Mouse (Mus musculus): ENCODE data around the gene Iqcf4. TPM values are rescaled to one million over a fixed set of nuclear protein-coding genes. Genes with fewer than 3 reads are reported as not detected.

Iqcf4 gene
- polyA plus RNA-seq, 1 experiment from 2014 or later = not detected

- H3K4me1 ChIP-seq (replicated peaks) = no peaks in the 10 kb centered on the region
- H3K36me3 ChIP-seq (replicated peaks) = no peaks in the 10 kb centered on the region
- ATAC-seq (ENCODE audit: insufficient read depth) = no peak
- no peaks in the 10 kb centered on the region for H3K27me3 ChIP-seq
- no peaks in the 10 kb centered on the region for H3K9me3 ChIP-seq (replicated peaks)
- no peak overlapping the region for H3K9ac ChIP-seq
- WGBS (ENCODE audit: insufficient replicate concordance) = 66% methylated on average over 7 of the region's 7 CpGs
- no peak overlapping the region for H3K27ac ChIP-seq (replicated peaks)
- H3K4me3 ChIP-seq (replicated peaks) = no peak overlapping the region
- H3K4me2 ChIP-seq = no peak overlapping the region
Measured at GRCm38 (mm10) chr9:106580016-106580415, 9.2 kb upstream of the Iqcf4 start.

- Histone ChIP-seq H3K9ac (no peak overlapping the region), H3K36me3 (replicated peaks) (no peaks in the 10 kb centered on the region), H3K9me3 (replicated peaks) (no peaks in the 10 kb centered on the region), H3K27me3 (no peaks in the 10 kb centered on the region), H3K4me2 (no peak overlapping the region), H3K4me1 (replicated peaks) (no peaks in the 10 kb centered on the region), H3K27ac (replicated peaks) (no peak overlapping the region), H3K4me3 (replicated peaks) (no peak overlapping the region)
- WGBS (ENCODE audit: insufficient replicate concordance) = 58% methylated on average over 2 of the region's 2 CpGs
- ATAC-seq (ENCODE audit: insufficient read depth) = no peak
Measured at GRCm38 (mm10) chr9:106576112-106576511, 5.3 kb upstream of the Iqcf4 start.

GRCm38 (mm10) chr9:106573366-106573765 is 2.6 kb upstream of the Iqcf4 start:
- Histone ChIP-seq H3K4me1 (replicated peaks) (no peaks in the 10 kb centered on the region), H3K4me3 (replicated peaks) (no peak overlapping the region), H3K36me3 (replicated peaks) (no peaks in the 10 kb centered on the region), H3K27ac (replicated peaks) (no peak overlapping the region), H3K27me3 (no peaks in the 10 kb centered on the region), H3K9me3 (replicated peaks) (no peaks in the 10 kb centered on the region), H3K4me2 (no peak overlapping the region), H3K9ac (no peak overlapping the region)
- no peak for ATAC-seq (ENCODE audit: insufficient read depth)
- 69% methylated on average over 5 of the region's 5 CpGs for WGBS (ENCODE audit: insufficient replicate concordance)

- no peaks in the 10 kb centered on the region for H3K27me3 ChIP-seq
- H3K9me3 ChIP-seq (replicated peaks) = no peaks in the 10 kb centered on the region
- H3K4me1 ChIP-seq (replicated peaks) = no peaks in the 10 kb centered on the region
- H3K27ac ChIP-seq (replicated peaks) = no peak overlapping the region
- no peaks in the 10 kb centered on the region for H3K36me3 ChIP-seq (replicated peaks)
- no peak overlapping the region for H3K9ac ChIP-seq
- no peak for ATAC-seq (ENCODE audit: insufficient read depth)
- H3K4me3 ChIP-seq (replicated peaks) = no peak overlapping the region
- no peak overlapping the region for H3K4me2 ChIP-seq
- 49% methylated on average over 2 of the region's 2 CpGs for WGBS (ENCODE audit: insufficient replicate concordance)
Measured at GRCm38 (mm10) chr9:106572186-106572585, 1.4 kb upstream of the Iqcf4 start.

GRCm38 (mm10) chr9:106566437-106566836 is 4.4 kb downstream of the Iqcf4 start:
- H3K36me3 ChIP-seq (replicated peaks) = no peaks in the 10 kb centered on the region
- no peak overlapping the region for H3K4me3 ChIP-seq (replicated peaks)
- H3K27me3 ChIP-seq = no peaks in the 10 kb centered on the region
- ATAC-seq (ENCODE audit: insufficient read depth) = peak; percentile 49
- WGBS (ENCODE audit: insufficient replicate concordance) = 31% methylated on average over 11 of the region's 11 CpGs
- peak overlapping the region; percentile 18; the same call in 1 of the 2 replicates for H3K4me2 ChIP-seq
- H3K9me3 ChIP-seq (replicated peaks) = no peaks in the 10 kb centered on the region
- no peak overlapping the region for H3K27ac ChIP-seq (replicated peaks)
- H3K9ac ChIP-seq = no peak overlapping the region
- H3K4me1 ChIP-seq (replicated peaks) = no peaks in the 10 kb centered on the region

GRCm38 (mm10) chr9:106564025-106564424 is 6.8 kb downstream of the Iqcf4 start:
- ATAC-seq (ENCODE audit: insufficient read depth) = no peak
- Histone ChIP-seq H3K9me3 (replicated peaks) (no peaks in the 10 kb centered on the region), H3K36me3 (replicated peaks) (no peaks in the 10 kb centered on the region), H3K4me1 (replicated peaks) (no peaks in the 10 kb centered on the region), H3K27ac (replicated peaks) (no peak overlapping the region), H3K9ac (no peak overlapping the region), H3K27me3 (no peaks in the 10 kb centered on the region), H3K4me2 (no peak overlapping the region), H3K4me3 (replicated peaks) (no peak overlapping the region)
- WGBS (ENCODE audit: insufficient replicate concordance) = 58% methylated on average over 8 of the region's 8 CpGs

GRCm38 (mm10) chr9:106562291-106562690 is 8.5 kb downstream of the Iqcf4 start:
- Histone ChIP-seq H3K36me3 (replicated peaks) (no peaks in the 10 kb centered on the region), H3K27me3 (no peaks in the 10 kb centered on the region), H3K4me1 (replicated peaks) (no peaks in the 10 kb centered on the region), H3K9ac (no peak overlapping the region), H3K4me2 (no peak overlapping the region), H3K4me3 (replicated peaks) (no peak overlapping the region), H3K9me3 (replicated peaks) (no peaks in the 10 kb centered on the region), H3K27ac (replicated peaks) (no peak overlapping the region)
- no peak for ATAC-seq (ENCODE audit: insufficient read depth)
- WGBS (ENCODE audit: insufficient replicate concordance) = 68% methylated on average over 11 of the region's 11 CpGs

GRCm38 (mm10) chr9:106561531-106561930 is 9.3 kb downstream of the Iqcf4 start, which contains the start of gene Iqcf3:
Iqcf3 (minus strand) TSS chr9:106561631.
- 68% methylated on average over 5 of the region's 5 CpGs for WGBS (ENCODE audit: insufficient replicate concordance)
- Histone ChIP-seq H3K36me3 (replicated peaks) (no peaks in the 10 kb centered on the region), H3K9me3 (replicated peaks) (no peaks in the 10 kb centered on the region), H3K4me2 (no peak within 1 kb of the TSS), H3K27me3 (no peaks in the 10 kb centered on the region), H3K27ac (replicated peaks) (no peak within 1 kb of the TSS), H3K4me3 (replicated peaks) (no peak within 1 kb of the TSS), H3K9ac (no peak within 1 kb of the TSS), H3K4me1 (replicated peaks) (no peaks in the 10 kb centered on the region)
- ATAC-seq (ENCODE audit: insufficient read depth) = no peak

GRCm38 (mm10) chr9:106534975-106535374 is 35.8 kb downstream of the Iqcf4 start:
- 73% methylated on average over 11 of the region's 11 CpGs for WGBS (ENCODE audit: insufficient replicate concordance)
- ATAC-seq (ENCODE audit: insufficient read depth) = no peak
- no peak overlapping the region for H3K27ac ChIP-seq (replicated peaks)

GRCm38 (mm10) chr9:106534296-106534695 is 36.5 kb downstream of the Iqcf4 start:
- no peaks in the 10 kb centered on the region for H3K36me3 ChIP-seq (replicated peaks)
- H3K4me1 ChIP-seq (replicated peaks) = no peaks in the 10 kb centered on the region
- ATAC-seq (ENCODE audit: insufficient read depth) = no peak
- no peak overlapping the region for H3K4me3 ChIP-seq (replicated peaks)
- H3K4me2 ChIP-seq = no peak overlapping the region
- WGBS (ENCODE audit: insufficient replicate concordance) = 76% methylated on average over 7 of the region's 7 CpGs
- no peak overlapping the region for H3K27ac ChIP-seq (replicated peaks)
- no peaks in the 10 kb centered on the region for H3K9me3 ChIP-seq (replicated peaks)
- no peak overlapping the region for H3K9ac ChIP-seq
- no peaks in the 10 kb centered on the region for H3K27me3 ChIP-seq

More at GRCm38 (mm10) chr9:106534975-106535374, 35.8 kb downstream of the Iqcf4 start:
- Histone ChIP-seq H3K36me3 (replicated peaks) (no peaks in the 10 kb centered on the region), H3K4me1 (replicated peaks) (no peaks in the 10 kb centered on the region), H3K9me3 (replicated peaks) (no peaks in the 10 kb centered on the region), H3K9ac (no peak overlapping the region), H3K27me3 (no peaks in the 10 kb centered on the region), H3K4me3 (replicated peaks) (no peak overlapping the region), H3K4me2 (no peak overlapping the region)

- Histone ChIP-seq H3K27me3 (no peaks in the 10 kb centered on the region), H3K4me3 (replicated peaks) (no peak overlapping the region), H3K9me3 (replicated peaks) (no peaks in the 10 kb centered on the region), H3K9ac (no peak overlapping the region), H3K4me1 (replicated peaks) (no peaks in the 10 kb centered on the region), H3K4me2 (no peak overlapping the region), H3K27ac (replicated peaks) (no peak overlapping the region), H3K36me3 (replicated peaks) (no peaks in the 10 kb centered on the region)
- 14% methylated on average over 3 of the region's 3 CpGs for WGBS (ENCODE audit: insufficient replicate concordance)
- no peak for ATAC-seq (ENCODE audit: insufficient read depth)
Measured at GRCm38 (mm10) chr9:106531833-106532232, 39.0 kb downstream of the Iqcf4 start.

- no peak overlapping the region for H3K4me2 ChIP-seq
- ATAC-seq (ENCODE audit: insufficient read depth) = no peak
- H3K27ac ChIP-seq (replicated peaks) = no peak overlapping the region
- no peaks in the 10 kb centered on the region for H3K4me1 ChIP-seq (replicated peaks)
- no peaks in the 10 kb centered on the region for H3K27me3 ChIP-seq
- 44% methylated on average over 8 of the region's 8 CpGs for WGBS (ENCODE audit: insufficient replicate concordance)
- no peaks in the 10 kb centered on the region for H3K36me3 ChIP-seq (replicated peaks)
- H3K9me3 ChIP-seq (replicated peaks) = no peaks in the 10 kb centered on the region
- H3K4me3 ChIP-seq (replicated peaks) = no peak overlapping the region
- H3K9ac ChIP-seq = no peak overlapping the region
Measured at GRCm38 (mm10) chr9:106519909-106520308, 50.9 kb downstream of the Iqcf4 start.
